Mouse (Mus musculus) spleen, adult 2 months (tissue): ENCODE measurements around the gene Cdc42se2.

Source experiments
- CTCF ChIP-seq: fragments of 200-500 bp; IDR thresholded peaks from 2 replicates; pipeline ENCODE4 v1.5.1; 2011; ENCODE audit warnings: mild to moderate bottlenecking, inconsistent platforms; ENCODE audit not compliant: insufficient read depth, insufficient read length, insufficient replicate concordance; ENCODE audit errors: extremely low read depth
- POLR2A ChIP-seq: fragments of 200-500 bp; IDR thresholded peaks from 2 replicates; pipeline ENCODE4 v1.6.1; 2011; ENCODE audit warnings: low read depth, low read length, inconsistent platforms

DNA sequence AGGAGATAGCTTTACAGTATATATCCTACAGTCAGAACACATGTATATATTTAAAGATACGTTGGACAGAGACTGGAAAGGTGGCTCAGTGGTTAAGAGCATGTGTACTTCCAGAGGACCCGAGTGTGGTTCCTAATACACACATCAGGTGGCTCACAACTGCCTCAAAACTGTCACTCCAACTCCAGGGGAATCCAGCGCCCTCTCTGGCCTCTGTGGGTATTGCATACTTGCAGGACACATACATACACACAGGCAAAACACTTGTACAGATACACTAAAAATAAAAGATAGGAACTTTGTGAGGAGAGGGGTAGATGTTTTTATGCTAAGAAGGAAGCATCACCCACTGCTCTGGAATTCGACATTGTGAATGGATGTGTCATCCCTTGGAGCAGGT, 38.3 kb upstream of the Cdc42se2 start:
- no peak for TF ChIP-seq POLR2A
- no peak for TF ChIP-seq CTCF
